Mouse (Mus musculus) thymus, adult 2 months (tissue): Measurements from ENCODE around the gene Gtsf2. TPM values are rescaled to one million over a fixed set of nuclear protein-coding genes. Genes with fewer than 3 reads are reported as not detected.
A peak's percentile ranks its signal among the peaks of the same experiment; 100 is the strongest.
"Not testable (repeated sequence)": the region's sequence is repeated elsewhere in the genome, so short reads cannot be mapped to it uniquely, and the experiment has no call there.

ENCODE experiments used
- DNase-seq: peaks from one replicate; pipeline ENCODE4 v3.0.0; 2021
- H3K27ac ChIP-seq: fragments of 200-500 bp; 2 replicates; pipeline ENCODE4 v1.5.1; 2012; ENCODE audit warnings: low read length, control low read depth; ENCODE audit not compliant: control insufficient read depth, insufficient read depth
- H3K27me3 ChIP-seq: fragments of 200-500 bp; 2 replicates; pipeline ENCODE4 v1.6.1; 2012; ENCODE audit warnings: mild to moderate bottlenecking, low read length, moderate library complexity, mixed read lengths; ENCODE audit not compliant: control insufficient read depth, insufficient read depth
- H3K36me3 ChIP-seq: fragments of 200-500 bp; 2 replicates; pipeline ENCODE4 v1.6.1; 2012; ENCODE audit warnings: mild to moderate bottlenecking, low read length, moderate library complexity; ENCODE audit not compliant: control insufficient read depth, insufficient read depth
- H3K4me1 ChIP-seq: fragments of 200-500 bp; replicated peaks from 2 replicates; pipeline ENCODE4 v1.6.1; 2012; ENCODE audit warnings: low read length; ENCODE audit not compliant: control insufficient read depth, insufficient read depth
- H3K4me3 ChIP-seq: fragments of 200-500 bp; 2 replicates; pipeline ENCODE4 v1.5.1; 2012; ENCODE audit warnings: mild to moderate bottlenecking, low read length, control low read depth, moderate library complexity; ENCODE audit not compliant: control insufficient read depth, insufficient read depth
- CTCF ChIP-seq: fragments of 200-500 bp; IDR thresholded peaks from 2 replicates; pipeline ENCODE4 v1.5.1; 2012; ENCODE audit warnings: mild to moderate bottlenecking, control low read depth, low read length, moderate library complexity, borderline replicate concordance; ENCODE audit not compliant: control insufficient read depth, poor library complexity, insufficient read depth; ENCODE audit errors: extremely low read depth
- POLR2A ChIP-seq: fragments of 200-500 bp; IDR thresholded peaks from 2 replicates; pipeline ENCODE4 v1.6.1; 2012; ENCODE audit warnings: mild to moderate bottlenecking, low read length, control low read depth, moderate library complexity; ENCODE audit not compliant: control insufficient read depth, poor library complexity, insufficient read depth; ENCODE audit errors: extremely low read depth
- WGBS: fragments of 180-500 bp; shearing (Covaris S2); methylation state at CpG from one replicate; pipeline ENCODE4 v1.1.7; 2018; 5-methylcytosine and 5-hydroxymethylcytosine counted together
- polyA plus RNA-seq: library from polyadenylated mRNA; depleted of rRNA; stranded (reverse); fragments of >200 nt; gene quantifications from 2 replicates; pipeline ENCODE4 v1.2.3, GENCODE M21; 2012

Gtsf2 gene
- polyA plus RNA-seq, 1 experiment = not detected

DNA sequence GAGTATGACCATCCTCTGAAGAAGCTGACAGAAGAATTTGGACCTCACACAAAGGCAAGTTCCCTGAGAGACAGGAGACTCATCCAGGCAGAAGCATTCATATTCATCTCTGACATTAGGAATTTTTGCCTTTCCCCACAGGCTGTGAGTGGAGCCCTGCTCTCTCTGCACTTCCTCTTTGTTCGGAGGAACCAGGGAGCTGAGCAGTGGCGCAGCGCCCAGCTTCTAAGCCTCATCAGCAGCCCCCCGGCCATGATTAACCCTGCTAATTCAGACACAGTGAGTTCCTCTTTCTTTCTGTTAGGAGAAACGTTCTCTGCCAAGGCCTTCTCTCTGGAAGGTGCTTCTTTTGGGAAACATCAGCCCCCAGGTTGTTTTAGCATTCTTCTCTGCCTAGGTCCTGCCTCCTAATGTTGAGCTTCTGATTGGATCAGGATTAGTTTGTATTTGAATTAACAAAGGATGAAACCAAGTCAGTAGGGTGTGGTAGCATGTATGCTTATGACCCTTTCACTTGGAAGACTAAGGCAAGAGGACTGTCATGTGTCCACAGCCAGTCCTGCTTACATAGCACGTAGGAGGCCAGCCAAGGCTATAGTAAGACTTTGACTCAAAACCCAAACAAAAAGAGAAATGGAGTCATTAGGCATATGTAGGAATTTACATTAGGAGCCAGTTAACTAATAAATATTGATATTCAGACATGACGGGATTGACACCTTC is 14.4 kb upstream of the Gtsf2 start:
- no peaks in the 10 kb centered on the region for H3K4me1 ChIP-seq
- DNase-seq = no peak
- WGBS = 74% methylated on average over 7 of the region's 7 CpGs

GRCm38 (mm10) chr15:103454449-103454848 is 6.2 kb upstream of the Gtsf2 start:
- Histone ChIP-seq H3K4me1 (peaks cover 2% of the 10 kb centered on the region; the same call in 1 of the 2 replicates), H3K4me3 (no peak overlapping the region), H3K36me3 (peaks cover 16% of the 10 kb centered on the region), H3K27ac (no peak overlapping the region; the same call in 1 of the 2 replicates), H3K27me3 (no peaks in the 10 kb centered on the region)
- TF ChIP-seq CTCF = no peak
- TF ChIP-seq POLR2A = no peak
- peak; percentile 5 for DNase-seq
- WGBS = 6% methylated on average over 6 of the region's 6 CpGs

More for the DNA sequence above, 14.4 kb upstream of the Gtsf2 start:
- Histone ChIP-seq H3K27me3 (no peaks in the 10 kb centered on the region), H3K4me3 (no peak overlapping the region), H3K27ac (no peak overlapping the region), H3K36me3 (peaks cover 68% of the 10 kb centered on the region)
- no peak for TF ChIP-seq CTCF
- TF ChIP-seq POLR2A = no peak

- no peak for TF ChIP-seq POLR2A
- no peak for TF ChIP-seq CTCF
- H3K4me3 ChIP-seq = peak within 1 kb of the TSS; percentile 62
- H3K4me1 ChIP-seq = peaks cover 2% of the 10 kb centered on the region; the same call in 1 of the 2 replicates
- WGBS = 2% methylated on average over 13 of the region's 13 CpGs
- no peaks in the 10 kb centered on the region for H3K27me3 ChIP-seq
- peaks cover 13% of the 10 kb centered on the region; the same call in 1 of the 2 replicates for H3K36me3 ChIP-seq
- DNase-seq = peak; percentile 83
- H3K27ac ChIP-seq = peak within 1 kb of the TSS; percentile 16
Measured at GRCm38 (mm10) chr15:103453551-103454218, 5.4 kb upstream of the Gtsf2 start, which contains the start of gene Nckap1l. Nckap1l (plus strand) TSS chr15:103453794.

- 93% methylated on average over 4 of the region's 4 CpGs for WGBS
- not testable (repeated sequence) for H3K36me3 ChIP-seq
Measured at GRCm38 (mm10) chr15:103445966-103446365, 2.3 kb downstream of the Gtsf2 start.

DNA sequence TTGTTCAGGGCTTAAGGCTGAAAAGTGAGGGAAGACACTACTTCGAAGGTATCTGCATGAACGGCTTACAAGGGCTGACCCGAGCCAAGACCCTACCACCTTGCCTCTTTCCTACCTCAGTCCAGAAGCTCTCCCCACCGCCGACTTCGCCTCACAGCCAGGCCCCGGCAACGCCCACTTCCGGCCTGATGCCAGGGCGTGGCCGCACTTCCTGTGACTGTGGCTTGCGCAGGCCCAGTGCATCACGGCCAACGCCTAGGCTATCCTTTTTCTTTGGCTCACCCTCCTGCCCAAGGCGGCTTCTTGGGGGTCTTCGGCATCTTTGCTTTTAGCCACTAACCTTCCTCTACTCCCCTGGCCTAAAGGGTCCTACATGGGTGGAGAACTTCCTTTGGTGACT is 18.0 kb downstream of the Gtsf2 start, which contains the start of gene Gtsf1:
Gene Gtsf1, minus strand, starts transcription at position 230 of the 400 bp plus-strand sequence.
- H3K27ac ChIP-seq = no peak within 1 kb of the TSS
- no peaks in the 10 kb centered on the region for H3K27me3 ChIP-seq
- no peak for DNase-seq
- H3K4me3 ChIP-seq = no peak within 1 kb of the TSS
- H3K4me1 ChIP-seq = peaks cover 4% of the 10 kb centered on the region; the same call in 1 of the 2 replicates
- TF ChIP-seq POLR2A = no peak
- TF ChIP-seq CTCF = no peak
- H3K36me3 ChIP-seq = no peaks in the 10 kb centered on the region
- 87% methylated on average over 16 of the region's 16 CpGs for WGBS

More at GRCm38 (mm10) chr15:103445966-103446365, 2.3 kb downstream of the Gtsf2 start:
- H3K4me3 ChIP-seq, H3K27ac ChIP-seq, H3K4me1 ChIP-seq, DNase-seq, H3K27me3 ChIP-seq: not testable (repeated sequence)

DNA sequence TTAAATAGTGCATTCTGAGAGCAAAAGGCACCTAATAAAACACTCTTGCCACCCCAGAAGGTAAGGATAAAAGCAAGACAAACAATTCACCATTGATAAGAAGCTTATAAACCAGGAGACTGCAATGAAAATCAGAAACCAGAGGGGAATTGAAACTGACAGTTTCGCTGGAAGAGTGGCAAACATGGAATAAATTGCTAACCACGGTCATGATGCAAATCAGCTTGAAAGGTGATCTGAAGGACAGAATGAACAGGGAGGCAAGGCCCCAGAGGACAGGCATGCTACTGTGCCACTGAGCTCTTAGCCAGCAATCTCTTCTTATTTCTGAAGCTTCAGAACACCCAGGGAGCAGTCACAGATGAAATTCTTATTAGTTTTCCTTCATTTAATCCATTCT is 21.3 kb downstream of the Gtsf2 start:
- Histone ChIP-seq H3K4me3 (no peak overlapping the region), H3K4me1 (peaks cover 4% of the 10 kb centered on the region; the same call in 1 of the 2 replicates), H3K27ac (no peak overlapping the region), H3K36me3 (no peaks in the 10 kb centered on the region), H3K27me3 (no peaks in the 10 kb centered on the region)
- TF ChIP-seq POLR2A (no peak), CTCF (no peak)
- 76% methylated on average over 2 of the region's 2 CpGs for WGBS
- DNase-seq = no peak

DNA sequence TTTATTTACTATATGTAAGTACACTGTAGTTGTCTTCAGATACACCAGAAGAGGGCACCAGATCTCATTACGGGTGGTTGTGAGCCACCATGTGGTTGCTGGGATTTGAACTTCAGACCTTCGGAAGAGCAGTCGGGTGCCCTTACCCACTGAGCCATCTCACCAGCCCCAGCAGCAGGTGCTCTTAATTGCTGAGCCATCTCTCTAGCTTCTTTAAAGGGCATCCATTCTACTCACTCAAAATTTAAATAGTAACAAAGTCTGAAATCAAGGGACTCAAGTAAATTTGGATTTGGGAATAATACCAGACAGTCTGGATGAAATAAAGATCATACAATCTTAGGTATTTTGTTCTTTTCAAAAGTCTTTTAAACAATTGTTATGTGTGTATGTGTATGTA is 42.7 kb downstream of the Gtsf2 start:
- not testable (repeated sequence) for DNase-seq, H3K27me3 ChIP-seq, H3K36me3 ChIP-seq, H3K4me3 ChIP-seq, H3K27ac ChIP-seq, H3K4me1 ChIP-seq
- WGBS = 93% methylated on average over 3 of the region's 3 CpGs
